Mouse (Mus musculus) liver, postnatal 0 days (tissue): ENCODE results near the gene She. TPM values are rescaled to one million over a fixed set of nuclear protein-coding genes. Genes with fewer than 3 reads are reported as not detected.

Source experiments
- ATAC-seq: fragments of 200-750 bp; cut with Nextera tagmentation; 2 replicates; pipeline ENCODE4 v1.8.0; 2017; ENCODE audit warnings: mild to moderate bottlenecking, moderate library complexity
- DNase-seq: peaks from one replicate; pipeline ENCODE4 v3.0.0-alpha.2; 2016
- H3K27ac ChIP-seq: fragments of 300-500 bp; sonication (generic); 2 replicates; pipeline ENCODE4 v1.5.1; 2014; ENCODE audit warnings: antibody characterized with exemption, moderate library complexity, mild to moderate bottlenecking, low read depth
- H3K27me3 ChIP-seq: fragments of 300-500 bp; sonication (generic); 2 replicates; pipeline ENCODE4 v1.6.1; 2014; ENCODE audit warnings: low read length, control low read depth, mixed read lengths; ENCODE audit not compliant: insufficient read depth
- H3K36me3 ChIP-seq: fragments of 300-500 bp; sonication (generic); replicated peaks from 2 replicates; pipeline ENCODE4 v1.6.1; 2014; ENCODE audit warnings: mild to moderate bottlenecking, control low read depth, low read length, moderate library complexity, mixed read lengths; ENCODE audit not compliant: insufficient read depth
- H3K4me1 ChIP-seq: fragments of 300-500 bp; sonication (generic); 2 replicates; pipeline ENCODE4 v1.6.1; 2014; ENCODE audit warnings: antibody characterized with exemption, mild to moderate bottlenecking, control low read depth; ENCODE audit not compliant: insufficient read depth
- H3K4me2 ChIP-seq: fragments of 300-500 bp; sonication (generic); 2 replicates; pipeline ENCODE4 v1.6.1; 2014; ENCODE audit warnings: low read depth, mild to moderate bottlenecking, low read length, moderate library complexity, mixed read lengths
- H3K4me3 ChIP-seq: fragments of 300-500 bp; sonication (generic); 2 replicates; pipeline ENCODE4 v1.5.1; 2014; ENCODE audit warnings: low read depth, low read length
- H3K9ac ChIP-seq: fragments of 300-500 bp; sonication (generic); replicated peaks from 2 replicates; pipeline ENCODE4 v1.6.1; 2014; ENCODE audit warnings: mild to moderate bottlenecking, moderate library complexity
- H3K9me3 ChIP-seq: fragments of 300-500 bp; sonication (generic); 2 replicates; pipeline ENCODE4 v1.6.1; 2016; ENCODE audit warnings: mild to moderate bottlenecking, control low read depth, low read length, mixed read lengths
- CTCF ChIP-seq: sonication (generic); IDR thresholded peaks from 2 replicates; pipeline ENCODE4 v1.5.1; 2016; ENCODE audit warnings: antibody characterized with exemption, low read depth
- EP300 ChIP-seq: IDR thresholded peaks from 2 replicates; pipeline ENCODE4 v1.6.1; 2016; ENCODE audit warnings: antibody characterized with exemption, low read depth, mild to moderate bottlenecking
- WGBS: fragments of 180-500 bp; shearing (Covaris S2); extraction: QIAGEN DNeasy Blood & Tissue Kit; methylation state at CpG from one replicate; pipeline ENCODE4 v1.1.7; 2014; ENCODE audit not compliant: insufficient replicate concordance; 5-methylcytosine and 5-hydroxymethylcytosine counted together
- polyA plus RNA-seq: library from polyadenylated mRNA; unstranded; fragments of >200 nt; fragmentation: Nextera tagmentation; extraction: Ambion mirVana; gene quantifications from 2 replicates; pipeline ENCODE4 v1.2.1, GENCODE M21; 2015

She gene
- polyA plus RNA-seq, result 0.92 and 1.00 TPM in 2 replicates

GRCm38 (mm10) chr3:89830815-89831591 lies at the start of gene She:
Gene She, plus strand, starts transcription at chr3:89831370.
- no peaks in the 10 kb centered on the region for H3K9me3 ChIP-seq
- H3K4me3 ChIP-seq, result peak within 1 kb of the TSS; percentile 46
- peaks cover 62% of the 10 kb centered on the region for H3K27me3 ChIP-seq
- H3K27ac ChIP-seq, result peak within 1 kb of the TSS; percentile 50
- peak; percentile 17; the same call in 1 of the 2 replicates for ATAC-seq
- WGBS, result 3% methylated on average over 76 of the region's 96 CpGs
- DNase-seq, result peak; percentile 30
- H3K4me2 ChIP-seq, result peak within 1 kb of the TSS; percentile 57
- no peaks in the 10 kb centered on the region for H3K36me3 ChIP-seq
- peak within 1 kb of the TSS; percentile 55 for H3K9ac ChIP-seq
- TF ChIP-seq CTCF (no peak), EP300 (no peak)
- peaks cover 4% of the 10 kb centered on the region for H3K4me1 ChIP-seq

DNA sequence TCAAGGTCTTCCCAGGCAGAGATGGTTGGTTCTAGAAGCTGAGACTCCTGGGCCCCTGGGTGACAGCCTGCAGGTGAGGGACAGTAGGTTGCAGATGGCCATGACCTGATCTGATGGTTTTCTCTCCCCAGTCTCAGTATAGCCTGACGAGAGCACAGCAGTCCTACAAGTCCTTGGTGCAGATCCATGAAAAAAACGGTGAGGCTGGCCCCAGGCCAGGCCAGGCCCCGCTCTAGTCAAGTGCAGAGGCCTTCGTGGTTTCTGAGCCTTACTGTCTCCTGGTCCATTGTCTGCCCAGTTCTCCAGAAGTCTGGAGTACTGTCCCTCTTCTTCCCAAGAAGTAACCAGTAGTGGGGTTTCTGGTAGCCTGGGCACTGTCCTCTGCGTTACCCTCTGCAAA lies 49.5 kb upstream of the She start:
- H3K9me3 ChIP-seq, result no peaks in the 10 kb centered on the region
- no peak overlapping the region for H3K4me3 ChIP-seq
- no peak for DNase-seq
- ATAC-seq, result no peak
- H3K4me2 ChIP-seq, result no peak overlapping the region
- H3K4me1 ChIP-seq, result peaks cover 2% of the 10 kb centered on the region; the same call in 1 of the 2 replicates
- 81% methylated on average over 5 of the region's 5 CpGs for WGBS
- H3K27me3 ChIP-seq, result no peaks in the 10 kb centered on the region
- no peak overlapping the region for H3K9ac ChIP-seq
- TF ChIP-seq EP300, result no peak
- no peak for TF ChIP-seq CTCF
- H3K27ac ChIP-seq, result no peak overlapping the region
- peaks cover 66% of the 10 kb centered on the region for H3K36me3 ChIP-seq

GRCm38 (mm10) chr3:89784991-89785753 lies 46.0 kb upstream of the She start:
- Histone ChIP-seq H3K36me3 (peaks cover 34% of the 10 kb centered on the region), H3K9me3 (no peaks in the 10 kb centered on the region), H3K4me3 (no peak overlapping the region), H3K9ac (0 out of 2 replicates have a peak overlapping the region, but pooled peaks have one; percentile 16), H3K27ac (no peak overlapping the region), H3K4me2 (peak overlapping the region; percentile 42), H3K27me3 (no peaks in the 10 kb centered on the region), H3K4me1 (peaks cover 2% of the 10 kb centered on the region; the same call in 1 of the 2 replicates)
- DNase-seq (peak; percentile 82), ATAC-seq (peak; percentile 84)
- WGBS, result 15% methylated on average over 11 of the region's 11 CpGs
- no peak for TF ChIP-seq EP300
- TF ChIP-seq CTCF, result peak; percentile 95

DNA sequence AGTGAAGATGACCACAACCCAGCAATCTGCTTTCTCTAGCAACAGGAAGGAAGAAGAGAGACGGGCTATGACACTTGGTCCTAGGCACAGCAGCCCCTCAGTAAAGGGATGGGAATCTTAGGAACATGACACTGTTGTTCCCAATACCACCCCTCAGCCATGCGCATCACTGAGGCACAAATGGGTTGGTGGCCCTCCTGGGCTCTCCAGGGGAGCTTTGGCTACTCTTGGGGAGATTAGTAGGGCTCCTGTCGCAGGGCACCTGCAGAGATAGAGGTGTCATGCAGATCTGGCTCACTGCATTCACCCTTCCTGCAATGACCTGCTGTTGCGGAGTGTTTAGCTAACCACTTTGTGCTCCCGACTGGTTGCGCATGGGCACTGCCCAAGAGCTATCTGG lies 44.9 kb upstream of the She start:
- no peak for TF ChIP-seq EP300
- TF ChIP-seq CTCF, result no peak
- Histone ChIP-seq H3K9me3 (no peaks in the 10 kb centered on the region), H3K4me2 (no peak overlapping the region), H3K9ac (no peak overlapping the region), H3K36me3 (peaks cover 23% of the 10 kb centered on the region), H3K27me3 (no peaks in the 10 kb centered on the region), H3K4me1 (peaks cover 2% of the 10 kb centered on the region; the same call in 1 of the 2 replicates), H3K27ac (no peak overlapping the region), H3K4me3 (no peak overlapping the region)
- ATAC-seq, result no peak
- DNase-seq, result no peak
- WGBS, result 78% methylated on average over 6 of the region's 6 CpGs

GRCm38 (mm10) chr3:89788680-89789352 lies 42.4 kb upstream of the She start:
- Histone ChIP-seq H3K27me3 (no peaks in the 10 kb centered on the region), H3K4me3 (no peak overlapping the region), H3K4me2 (no peak overlapping the region), H3K9me3 (no peaks in the 10 kb centered on the region), H3K9ac (no peak overlapping the region), H3K4me1 (peaks cover 2% of the 10 kb centered on the region; the same call in 1 of the 2 replicates), H3K36me3 (0 out of 2 replicates have a peak, but pooled peaks cover under 1% of the 10 kb centered on the region), H3K27ac (no peak overlapping the region)
- WGBS, result 71% methylated on average over 16 of the region's 16 CpGs
- TF ChIP-seq CTCF, result 0 out of 2 replicates have a peak, but pooled peaks have one; percentile 15
- no peak for TF ChIP-seq EP300
- ATAC-seq (no peak), DNase-seq (no peak)

- no peak for ATAC-seq
- Histone ChIP-seq H3K27me3 (no peaks in the 10 kb centered on the region), H3K4me1 (no peaks in the 10 kb centered on the region; the same call in 1 of the 2 replicates), H3K4me3 (no peak overlapping the region), H3K27ac (no peak overlapping the region), H3K36me3 (no peaks in the 10 kb centered on the region), H3K9ac (no peak overlapping the region), H3K4me2 (no peak overlapping the region), H3K9me3 (no peaks in the 10 kb centered on the region)
- TF ChIP-seq CTCF, result 0 out of 2 replicates have a peak, but pooled peaks have one; percentile 20
- no peak for TF ChIP-seq EP300
- WGBS, result 64% methylated on average over 2 of the region's 2 CpGs
- DNase-seq, result no peak
These were observed 36.6 kb upstream of the She start for GRCm38 (mm10) chr3:89794616-89795015.
